Mouse (Mus musculus): ENCODE results near the gene Agap1.

DNA sequence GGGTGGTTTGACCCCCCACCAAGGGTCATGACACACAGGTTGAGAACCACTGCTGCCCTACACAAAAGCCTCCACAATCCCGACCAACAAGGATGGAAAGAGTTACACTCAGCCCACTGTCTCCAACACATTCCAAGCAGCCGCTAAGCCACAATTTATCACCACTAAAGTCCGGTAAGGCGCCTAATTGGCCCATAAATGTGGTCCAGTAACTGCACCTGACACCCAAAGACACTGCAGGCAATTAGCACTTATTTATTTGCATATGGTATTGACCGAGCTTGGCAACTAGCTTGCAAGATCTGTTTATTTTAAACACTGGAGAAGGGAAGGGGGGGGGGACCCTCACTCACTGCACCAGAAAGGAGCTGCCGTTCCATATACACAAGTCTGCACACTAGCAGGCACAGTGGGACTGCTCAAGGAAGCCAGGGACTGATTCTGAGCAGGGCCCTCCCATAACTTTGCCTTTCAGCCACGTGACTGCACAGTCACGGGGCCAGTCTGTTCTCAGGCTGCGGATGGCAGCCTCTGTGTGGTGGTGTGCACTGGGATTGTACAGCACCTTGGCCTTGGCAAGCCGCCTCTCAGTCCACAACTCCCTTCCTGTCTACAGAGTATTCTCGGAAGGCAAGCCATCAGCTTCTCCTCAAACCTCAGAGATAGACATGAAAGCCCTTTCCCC is 445.3 kb downstream of the Agap1 start:
- TF ChIP-seq CTCF (IDR thresholded peaks at IDR 0.05; ENCODE audit: insufficient read depth, low read depth, low read length), result no peak
- no peak for TF ChIP-seq POLR2A (IDR thresholded peaks at IDR 0.05; ENCODE audit: insufficient read depth, low read depth, low read length)
